Mouse (Mus musculus): Measurements from ENCODE around the gene Rnps1. TPM values are rescaled to one million over a fixed set of nuclear protein-coding genes. Genes with fewer than 3 reads are reported as not detected.
"Not testable (repeated sequence)": the region's sequence is repeated elsewhere in the genome, so short reads cannot be mapped to it uniquely, and the experiment has no call there.

Gene Rnps1
- polyA plus RNA-seq, 1 experiment from 2014 or later, result 292 TPM

DNA sequence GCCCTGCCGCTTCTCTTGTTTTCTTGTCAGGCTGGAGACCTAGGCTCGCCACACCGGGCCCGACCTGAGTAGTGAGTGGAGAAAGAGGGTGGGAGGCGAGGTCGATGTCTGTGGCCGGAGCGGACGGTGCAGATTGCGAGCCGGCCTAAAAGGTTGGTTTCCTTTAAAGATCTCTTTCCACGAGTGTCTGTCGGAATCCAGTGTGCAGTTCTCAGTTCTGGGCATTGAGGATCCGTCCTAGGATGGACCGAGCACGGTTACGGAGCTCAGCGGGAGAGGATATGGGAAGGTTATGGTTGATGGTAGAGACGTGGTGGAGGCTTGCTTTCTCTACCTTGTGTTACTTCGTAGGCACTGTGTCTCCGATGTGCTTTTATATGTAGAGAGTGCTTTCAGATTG, 646 bp downstream of the Rnps1 start:
- ATAC-seq (ENCODE audit: insufficient read depth) (no peak), DNase-seq (no peak)
- peak overlapping the region; percentile 96 for H3K27ac ChIP-seq (ENCODE audit: low read depth)
- TF ChIP-seq CTCF (IDR thresholded peaks at IDR 0.05; ENCODE audit: low read depth), result no peak
- peaks cover 50% of the 10 kb centered on the region for H3K36me3 ChIP-seq (ENCODE audit: insufficient read depth)
- WGBS, result under 1% methylated on average over 21 of the region's 21 CpGs
- peak overlapping the region; percentile 87 for H3K4me2 ChIP-seq
- H3K4me3 ChIP-seq (ENCODE audit: low read depth, low read length), result peak overlapping the region; percentile 73
- H3K9ac ChIP-seq, result peak overlapping the region; percentile 84
- H3K9me3 ChIP-seq (ENCODE audit: low read depth, low read length), result no peaks in the 10 kb centered on the region
- no peaks in the 10 kb centered on the region for H3K27me3 ChIP-seq (ENCODE audit: insufficient read depth, low read length)
- 0 out of 2 replicates have a peak, but pooled peaks cover 3% of the 10 kb centered on the region for H3K4me1 ChIP-seq (ENCODE audit: insufficient read depth)

DNA sequence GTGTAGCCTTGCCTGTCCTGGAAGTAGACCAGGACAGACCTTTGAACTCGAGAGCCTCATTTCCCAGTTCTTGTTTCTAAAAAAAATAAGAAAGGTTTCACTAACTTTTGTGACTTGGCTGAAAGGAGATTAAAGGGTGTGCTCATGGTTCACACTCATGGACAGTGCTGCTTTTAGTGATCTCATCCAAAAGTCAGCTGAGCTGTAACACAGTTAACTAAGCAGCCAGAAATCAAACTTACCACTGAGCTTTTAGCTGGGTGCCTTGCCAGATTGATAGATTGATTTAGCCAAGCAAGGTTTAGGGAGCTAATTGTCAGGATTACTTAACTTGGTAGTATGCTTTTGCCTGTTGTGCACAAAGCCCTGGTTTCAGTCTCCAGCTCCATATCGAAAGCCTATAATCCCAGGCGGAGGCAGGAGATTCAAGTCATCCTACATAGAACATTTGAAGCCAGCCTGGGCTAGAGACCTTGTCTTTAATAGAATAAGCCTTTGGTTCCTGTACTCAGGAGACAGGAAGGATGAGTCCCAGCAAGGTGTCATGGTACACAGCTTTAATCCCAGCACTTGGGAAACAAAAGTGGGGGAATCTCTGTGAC, 1.8 kb downstream of the Rnps1 start:
- WGBS, result 85% methylated on average over 3 of the region's 3 CpGs
- no peak for DNase-seq
- Histone ChIP-seq H3K4me1 (ENCODE audit: insufficient read depth) (0 out of 2 replicates have a peak, but pooled peaks cover 3% of the 10 kb centered on the region), H3K27me3 (ENCODE audit: insufficient read depth, low read length) (no peaks in the 10 kb centered on the region), H3K4me2 (peak overlapping the region; percentile 87), H3K27ac (ENCODE audit: low read depth) (no peak overlapping the region), H3K36me3 (ENCODE audit: insufficient read depth) (peaks cover 55% of the 10 kb centered on the region), H3K4me3 (ENCODE audit: low read depth, low read length) (peak overlapping the region; percentile 73), H3K9ac (peak overlapping the region; percentile 84), H3K9me3 (ENCODE audit: low read depth, low read length) (no peaks in the 10 kb centered on the region)
- no peak for TF ChIP-seq CTCF (IDR thresholded peaks at IDR 0.05; ENCODE audit: low read depth)
- no peak for ATAC-seq (ENCODE audit: insufficient read depth)

DNA sequence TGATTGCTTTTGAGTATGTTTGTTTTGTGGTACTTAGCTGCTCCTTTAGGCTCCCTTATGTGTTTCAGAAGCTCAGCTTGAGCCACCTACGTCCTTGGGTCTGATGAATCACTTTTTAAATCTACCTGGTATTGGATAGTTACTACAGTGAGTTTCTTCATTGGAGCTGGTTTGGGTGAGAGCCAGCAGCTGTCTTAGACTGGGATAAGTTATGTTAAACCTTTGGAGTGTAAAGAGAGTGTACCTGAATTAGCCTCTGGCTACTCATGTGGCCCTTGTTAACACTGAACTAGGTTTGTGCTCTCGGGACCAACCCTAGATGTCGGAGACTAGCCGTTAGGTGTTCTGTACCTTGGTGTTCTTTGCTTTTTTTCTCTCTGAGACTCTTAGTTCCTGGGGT, 8.7 kb downstream of the Rnps1 start:
- Histone ChIP-seq H3K4me2 (no peak overlapping the region), H3K4me3 (ENCODE audit: low read depth, low read length) (no peak overlapping the region), H3K9me3 (ENCODE audit: low read depth, low read length) (no peaks in the 10 kb centered on the region), H3K9ac (no peak overlapping the region), H3K27ac (ENCODE audit: low read depth) (no peak overlapping the region), H3K36me3 (ENCODE audit: insufficient read depth) (peaks cover 73% of the 10 kb centered on the region), H3K27me3 (ENCODE audit: insufficient read depth, low read length) (no peaks in the 10 kb centered on the region), H3K4me1 (ENCODE audit: insufficient read depth) (no peaks in the 10 kb centered on the region)
- DNase-seq (no peak), ATAC-seq (ENCODE audit: insufficient read depth) (no peak)
- no peak for TF ChIP-seq CTCF (IDR thresholded peaks at IDR 0.05; ENCODE audit: low read depth)
- 89% methylated on average over 4 of the region's 4 CpGs for WGBS

DNA sequence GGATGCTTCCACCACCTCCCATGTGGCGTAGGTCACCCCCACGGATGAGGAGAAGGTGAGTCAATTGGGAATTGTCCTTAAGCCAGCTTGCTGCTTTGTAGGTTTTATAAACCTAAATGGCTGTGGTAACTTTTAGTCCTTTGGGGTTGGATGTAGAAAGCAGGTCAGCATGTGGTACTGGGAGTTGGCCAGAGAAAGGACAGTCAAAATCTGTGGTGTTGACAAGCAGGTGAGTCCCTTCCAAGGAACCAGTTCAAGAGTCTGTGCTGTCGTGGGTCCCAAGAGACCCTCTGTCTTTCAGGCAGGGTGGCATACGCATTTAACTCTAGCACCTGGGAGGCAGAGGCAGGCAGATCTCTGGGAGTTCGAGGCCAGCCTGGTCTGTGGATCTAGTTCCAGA, 10.1 kb downstream of the Rnps1 start:
- no peaks in the 10 kb centered on the region for H3K27me3 ChIP-seq (ENCODE audit: insufficient read depth, low read length)
- DNase-seq (no peak), ATAC-seq (ENCODE audit: insufficient read depth) (no peak)
- H3K4me3 ChIP-seq (ENCODE audit: low read depth, low read length), result no peak overlapping the region
- peaks cover 61% of the 10 kb centered on the region for H3K36me3 ChIP-seq (ENCODE audit: insufficient read depth)
- no peaks in the 10 kb centered on the region for H3K9me3 ChIP-seq (ENCODE audit: low read depth, low read length)
- no peaks in the 10 kb centered on the region for H3K4me1 ChIP-seq (ENCODE audit: insufficient read depth)
- 91% methylated on average over 5 of the region's 5 CpGs for WGBS
- TF ChIP-seq CTCF (IDR thresholded peaks at IDR 0.05; ENCODE audit: low read depth), result no peak
- no peak overlapping the region for H3K27ac ChIP-seq (ENCODE audit: low read depth)
- no peak overlapping the region for H3K9ac ChIP-seq
- H3K4me2 ChIP-seq, result no peak overlapping the region

DNA sequence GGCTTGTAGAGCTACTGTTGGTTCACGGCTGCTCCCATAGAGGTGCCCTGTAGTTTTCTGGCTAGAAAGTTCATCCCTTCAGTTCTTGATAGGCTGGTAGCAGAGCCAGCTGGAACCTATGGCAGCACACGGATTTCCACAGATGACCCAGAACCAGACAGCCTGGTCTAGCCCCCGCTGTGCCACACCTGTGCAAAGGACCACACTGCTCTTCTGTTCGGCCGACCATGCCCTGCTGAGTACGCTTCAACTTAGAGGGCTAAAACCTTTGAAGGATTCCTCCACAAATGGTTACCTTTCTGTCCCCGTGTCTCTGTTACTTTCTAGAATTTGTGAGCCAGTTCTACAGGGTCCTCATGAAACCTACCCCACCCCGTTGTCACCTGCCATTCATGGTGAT, 11.0 kb downstream of the Rnps1 start:
- DNase-seq; H3K27ac ChIP-seq (ENCODE audit: low read depth); H3K4me2 ChIP-seq; H3K9me3 ChIP-seq (ENCODE audit: low read depth, low read length); H3K9ac ChIP-seq; H3K4me1 ChIP-seq (ENCODE audit: insufficient read depth); H3K4me3 ChIP-seq (ENCODE audit: low read depth, low read length); H3K27me3 ChIP-seq (ENCODE audit: insufficient read depth, low read length); ATAC-seq (ENCODE audit: insufficient read depth): not testable (repeated sequence)
- WGBS, result 95% methylated on average over 6 of the region's 8 CpGs
- peaks cover 58% of the 10 kb centered on the region for H3K36me3 ChIP-seq (ENCODE audit: insufficient read depth)

DNA sequence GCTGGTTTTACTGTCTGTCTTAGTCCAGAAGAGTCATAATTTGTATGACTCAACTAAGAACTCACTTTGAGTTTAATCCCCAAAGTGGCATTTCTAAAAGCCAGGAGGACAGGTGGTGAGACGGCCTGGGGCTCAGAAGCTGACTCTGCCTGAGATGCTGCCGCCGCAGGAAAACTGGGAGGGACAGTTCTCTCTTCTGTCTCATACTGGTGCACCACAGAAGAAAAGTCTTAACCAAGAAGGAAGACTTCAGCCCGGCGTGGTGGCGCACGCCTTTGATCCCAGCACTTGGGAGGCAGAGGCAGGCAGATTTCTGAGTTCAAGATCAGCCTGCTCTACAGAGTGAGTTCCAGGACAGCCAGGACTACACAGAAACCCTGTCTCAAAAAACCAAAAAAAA, 11.5 kb downstream of the Rnps1 start:
- Histone ChIP-seq H3K9me3 (ENCODE audit: low read depth, low read length) (no peaks in the 10 kb centered on the region), H3K27ac (ENCODE audit: low read depth) (0 out of 2 replicates have a peak overlapping the region, but pooled peaks have one; percentile 97), H3K27me3 (ENCODE audit: insufficient read depth, low read length) (no peaks in the 10 kb centered on the region), H3K36me3 (ENCODE audit: insufficient read depth) (peaks cover 52% of the 10 kb centered on the region), H3K4me2 (peak overlapping the region; percentile 73), H3K4me3 (ENCODE audit: low read depth, low read length) (peak overlapping the region; percentile 66), H3K9ac (no peak overlapping the region), H3K4me1 (ENCODE audit: insufficient read depth) (no peaks in the 10 kb centered on the region)
- no peak for ATAC-seq (ENCODE audit: insufficient read depth)
- 91% methylated on average over 7 of the region's 7 CpGs for WGBS
- DNase-seq, result no peak
- TF ChIP-seq CTCF (IDR thresholded peaks at IDR 0.05; ENCODE audit: low read depth), result no peak

DNA sequence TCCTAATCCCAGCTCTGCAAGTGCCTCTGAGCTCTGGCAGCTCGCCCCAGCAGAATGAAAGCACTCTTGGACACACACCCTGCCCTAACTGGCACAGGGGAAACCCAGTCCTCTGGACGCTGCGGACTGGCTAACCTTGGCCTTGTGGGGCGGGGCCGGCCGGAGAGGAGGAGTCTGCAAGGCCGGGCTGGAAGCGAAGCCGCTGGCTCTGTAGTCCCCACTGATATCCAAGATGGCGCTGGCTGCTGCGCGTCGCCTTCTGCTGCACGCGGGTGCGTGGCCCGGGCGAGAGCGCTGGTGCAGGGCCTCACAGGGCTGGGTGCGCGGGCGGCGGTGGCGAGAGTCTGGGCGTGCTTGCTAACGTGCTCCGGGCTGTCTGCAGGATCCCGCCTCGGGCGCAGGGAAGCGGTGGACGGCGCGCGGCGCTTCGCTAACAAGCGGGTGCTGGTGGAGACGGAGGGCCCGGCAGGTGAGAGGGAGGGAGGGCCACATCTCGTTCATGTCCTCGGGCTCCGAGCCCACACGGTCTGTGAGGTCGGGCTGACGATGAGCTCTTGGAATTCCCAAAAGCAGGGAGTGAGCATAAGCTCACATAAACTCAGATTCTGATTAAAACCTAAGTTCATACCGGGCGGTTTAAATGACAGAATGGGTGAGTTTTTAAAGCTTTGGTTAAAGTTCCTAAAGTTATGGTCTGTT, 12.3 kb downstream of the Rnps1 start, which contains the start of gene Eci1:
Eci1 (plus strand) TSS at position 171 of the 699 bp plus-strand sequence.
- H3K36me3 ChIP-seq (ENCODE audit: insufficient read depth), result peaks cover 45% of the 10 kb centered on the region
- peak; percentile 96 for DNase-seq

More for the DNA sequence above, 12.3 kb downstream of the Rnps1 start, which contains the start of gene Eci1:
- TF ChIP-seq CTCF (IDR thresholded peaks at IDR 0.05; ENCODE audit: low read depth), result no peak
- WGBS, result under 1% methylated on average over 48 of the region's 48 CpGs
- Histone ChIP-seq H3K4me1 (ENCODE audit: insufficient read depth) (no peaks in the 10 kb centered on the region), H3K9ac (peak within 1 kb of the TSS; percentile 89), H3K4me3 (ENCODE audit: low read depth, low read length) (peak within 1 kb of the TSS; percentile 66), H3K4me2 (peak within 1 kb of the TSS; percentile 73), H3K27ac (ENCODE audit: low read depth) (peak within 1 kb of the TSS; percentile 97), H3K9me3 (ENCODE audit: low read depth, low read length) (no peaks in the 10 kb centered on the region), H3K27me3 (ENCODE audit: insufficient read depth, low read length) (no peaks in the 10 kb centered on the region)
- ATAC-seq (ENCODE audit: insufficient read depth), result peak; percentile 100

Measured in lung, embryonic 14.5 days (tissue).